Mouse (Mus musculus) limb, embryonic 11.5 days (tissue): Measurements from ENCODE around the gene Rgs6. TPM values are rescaled to one million over a fixed set of nuclear protein-coding genes. Genes with fewer than 3 reads are reported as not detected.

Experiments
- ATAC-seq: fragments of 200-750 bp; cut with Nextera tagmentation; 2 replicates; pipeline ENCODE4 v1.8.0; 2017; ENCODE audit warnings: low read depth; ENCODE audit not compliant: insufficient number of reproducible peaks, low FRiP score, low TSS enrichment
- DNase-seq: peaks from one replicate; pipeline ENCODE4 v3.0.0-alpha.2; 2015; ENCODE audit warnings: low spot score
- H3K27ac ChIP-seq: fragments of 300-500 bp; sonication (generic); replicated peaks from 2 replicates; pipeline ENCODE4 v1.5.1; 2014; ENCODE audit warnings: low read depth, mild to moderate bottlenecking, low read length
- H3K27me3 ChIP-seq: fragments of 300-500 bp; sonication (generic); 2 replicates; pipeline ENCODE4 v1.6.1; 2014; ENCODE audit warnings: mild to moderate bottlenecking, low read length, mixed read lengths; ENCODE audit not compliant: control insufficient read depth, insufficient read depth
- H3K36me3 ChIP-seq: fragments of 300-500 bp; sonication (generic); 2 replicates; pipeline ENCODE4 v1.6.1; 2014; ENCODE audit warnings: mild to moderate bottlenecking, low read length, moderate library complexity, mixed read lengths; ENCODE audit not compliant: control insufficient read depth, insufficient read depth
- H3K4me1 ChIP-seq: fragments of 300-500 bp; sonication (generic); 2 replicates; pipeline ENCODE4 v1.6.1; 2014; ENCODE audit warnings: low read length, mixed read lengths; ENCODE audit not compliant: control insufficient read depth, insufficient read depth
- H3K4me2 ChIP-seq: fragments of 300-500 bp; sonication (generic); 2 replicates; pipeline ENCODE4 v1.6.1; 2014; ENCODE audit warnings: low read depth, mild to moderate bottlenecking, moderate library complexity; ENCODE audit not compliant: severe bottlenecking
- H3K4me3 ChIP-seq: fragments of 300-500 bp; sonication (generic); 2 replicates; pipeline ENCODE4 v1.5.1; 2014; ENCODE audit warnings: low read depth, low read length
- H3K9ac ChIP-seq: fragments of 300-500 bp; sonication (generic); 2 replicates; pipeline ENCODE4 v1.6.1; 2014; ENCODE audit warnings: mild to moderate bottlenecking, low read length
- H3K9me3 ChIP-seq: fragments of 300-500 bp; sonication (generic); 2 replicates; pipeline ENCODE4 v1.6.1; 2016; ENCODE audit warnings: low read length; ENCODE audit not compliant: control insufficient read depth
- WGBS: fragments of 180-500 bp; shearing (Covaris S2); extraction: QIAGEN DNeasy Blood & Tissue Kit; methylation state at CpG from one replicate; pipeline ENCODE4 v1.1.7; 2014; 5-methylcytosine and 5-hydroxymethylcytosine counted together
- polyA plus RNA-seq: library from polyadenylated mRNA; unstranded; fragments of >200 nt; fragmentation: Nextera tagmentation; extraction: Ambion mirVana; gene quantifications from 2 replicates; pipeline ENCODE4 v1.2.1, GENCODE M21; 2014

Rgs6 gene
- polyA plus RNA-seq, 1 experiment from 2014 or later: 0.25 TPM

- ATAC-seq: no peak
- H3K36me3 ChIP-seq: no peaks in the 10 kb centered on the region
- H3K9me3 ChIP-seq: no peaks in the 10 kb centered on the region
- no peak for DNase-seq
- H3K27me3 ChIP-seq: no peaks in the 10 kb centered on the region
- 72% methylated on average over 7 of the region's 7 CpGs for WGBS
- no peak overlapping the region for H3K9ac ChIP-seq
- no peak overlapping the region for H3K4me3 ChIP-seq
- H3K27ac ChIP-seq: no peak overlapping the region
- H3K4me2 ChIP-seq: no peak overlapping the region
- H3K4me1 ChIP-seq: 0 out of 2 replicates have a peak, but pooled peaks cover 2% of the 10 kb centered on the region
These were observed 623.2 kb downstream of the Rgs6 start for GRCm38 (mm10) chr12:83211146-83211822.
